Mouse (Mus musculus): ENCODE measurements around the gene 9130023H24Rik. TPM values are rescaled to one million over a fixed set of nuclear protein-coding genes. Genes with fewer than 3 reads are reported as not detected.

Gene 9130023H24Rik
- 1 to 10 TPM; 4.0 to 5.8 TPM for polyA plus RNA-seq (2017; shearing (Covaris generic))

DNA sequence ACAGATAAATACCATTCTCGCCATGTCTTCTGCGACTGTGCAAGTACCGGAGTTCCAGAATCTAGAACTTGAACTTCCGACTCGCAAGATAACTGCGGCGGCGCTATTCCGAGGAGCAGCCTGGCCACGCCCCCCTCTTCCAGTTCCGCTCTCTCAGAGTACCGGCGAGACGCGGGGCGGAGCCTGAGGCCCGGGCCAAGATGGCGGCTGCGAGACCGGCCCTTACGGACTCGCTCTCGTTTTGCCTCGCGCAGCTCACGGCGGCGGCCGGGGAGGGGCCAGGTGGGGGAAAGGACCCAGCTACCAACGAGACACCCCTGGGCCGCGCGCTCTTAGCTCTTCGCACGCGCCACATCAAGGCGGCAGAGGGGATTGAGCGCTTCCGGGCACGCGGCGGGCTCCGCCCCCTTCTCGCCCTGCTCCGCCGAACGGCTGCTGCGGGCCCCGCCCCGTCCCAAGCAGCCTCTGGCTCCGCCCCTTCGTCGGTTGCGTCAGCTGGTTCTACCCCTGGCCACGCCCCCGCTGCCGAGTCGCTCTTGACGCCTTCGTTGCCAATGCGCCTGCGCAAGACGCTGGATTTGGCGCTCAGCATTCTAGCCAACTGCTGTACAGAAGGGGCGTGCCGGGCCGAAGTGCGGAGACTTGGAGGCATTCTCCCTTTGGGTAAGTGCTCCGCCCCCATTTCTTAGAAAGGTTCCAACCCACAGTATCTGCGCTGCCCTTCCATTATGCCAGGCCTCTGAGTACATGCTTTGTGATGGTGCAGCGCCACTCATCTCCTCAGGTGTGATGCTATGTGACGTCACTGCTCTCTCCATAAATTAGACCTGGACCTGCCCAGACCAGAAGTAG is at the start of gene 9130023H24Rik:
Gene 9130023H24Rik (minus strand): TSS at position 105 of the 852 bp plus-strand sequence.
- ATAC-seq = peak; percentile 77

GRCm38 (mm10) chr7:128285060-128285459 is 47.2 kb upstream of the 9130023H24Rik start:
- no peak for ATAC-seq

GRCm38 (mm10) chr7:128284047-128284446 is 46.2 kb upstream of the 9130023H24Rik start:
- no peak for ATAC-seq

DNA sequence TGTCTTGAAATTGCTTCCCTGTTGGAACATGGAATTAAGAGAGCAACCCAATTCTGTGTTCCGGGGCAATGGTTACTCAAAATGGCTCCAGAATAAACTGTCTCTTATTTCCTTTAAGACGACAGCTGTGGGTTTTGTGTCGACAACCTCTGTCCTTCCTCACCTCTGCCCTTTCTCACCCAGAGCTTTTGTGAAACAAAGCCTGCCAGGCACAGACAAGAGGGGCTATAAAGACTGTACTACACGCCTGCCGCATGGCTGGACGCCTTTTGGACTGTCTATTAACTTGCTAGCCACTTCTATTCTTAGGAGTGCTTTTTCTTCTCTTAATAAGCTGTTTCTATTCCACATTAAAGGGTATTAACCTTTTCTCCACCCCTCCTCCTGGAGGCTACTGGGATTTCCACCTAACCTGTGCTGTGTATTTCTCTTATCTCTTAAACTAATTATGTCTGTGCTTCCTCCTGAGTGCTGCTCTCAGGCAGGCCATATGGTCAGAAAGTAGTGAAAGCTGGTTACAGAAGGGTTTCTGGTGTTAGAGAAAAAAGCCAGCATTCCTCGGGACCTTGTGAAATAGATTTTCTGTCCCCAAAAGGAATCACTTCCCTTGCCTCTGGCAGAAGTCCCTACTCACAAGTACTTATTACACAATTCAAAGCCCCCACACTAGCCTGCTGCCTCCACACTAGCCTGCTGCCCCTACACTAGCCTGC is 44.9 kb upstream of the 9130023H24Rik start:
- ATAC-seq = no peak

GRCm38 (mm10) chr7:128281765-128282164 is 43.9 kb upstream of the 9130023H24Rik start:
- ATAC-seq = no peak

GRCm38 (mm10) chr7:128279750-128280149 is 41.9 kb upstream of the 9130023H24Rik start:
- ATAC-seq = no peak

- ATAC-seq = no peak
These were observed 38.2 kb upstream of the 9130023H24Rik start for GRCm38 (mm10) chr7:128276051-128276450.

GRCm38 (mm10) chr7:128271496-128271895 is 33.7 kb upstream of the 9130023H24Rik start:
- ATAC-seq = no peak

GRCm38 (mm10) chr7:128270431-128270850 is 32.6 kb upstream of the 9130023H24Rik start:
- ATAC-seq = no peak

GRCm38 (mm10) chr7:128267813-128268212 is 30.0 kb upstream of the 9130023H24Rik start:
- ATAC-seq = no peak

DNA sequence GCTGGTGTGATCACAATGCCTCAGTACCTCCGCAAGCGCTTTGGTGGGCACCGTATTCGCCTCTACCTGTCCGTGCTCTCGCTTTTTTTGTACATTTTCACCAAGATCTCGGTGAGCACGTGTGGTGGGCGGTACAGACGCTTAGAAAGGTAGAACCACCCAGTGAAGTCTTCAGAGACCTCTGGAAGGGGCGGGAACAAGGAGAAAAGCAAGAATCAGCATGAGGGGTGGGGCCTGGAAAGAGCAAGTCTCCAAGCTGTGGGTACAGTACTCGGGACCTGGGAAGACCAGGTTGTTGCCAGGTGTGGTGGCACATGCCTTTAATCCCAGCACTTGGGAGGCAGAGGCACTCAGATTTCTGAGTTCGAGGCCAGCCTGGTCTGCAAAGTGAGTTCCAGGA is 29.6 kb upstream of the 9130023H24Rik start:
- ATAC-seq = no peak

GRCm38 (mm10) chr7:128266056-128266455 is 28.2 kb upstream of the 9130023H24Rik start:
- ATAC-seq = no peak

DNA sequence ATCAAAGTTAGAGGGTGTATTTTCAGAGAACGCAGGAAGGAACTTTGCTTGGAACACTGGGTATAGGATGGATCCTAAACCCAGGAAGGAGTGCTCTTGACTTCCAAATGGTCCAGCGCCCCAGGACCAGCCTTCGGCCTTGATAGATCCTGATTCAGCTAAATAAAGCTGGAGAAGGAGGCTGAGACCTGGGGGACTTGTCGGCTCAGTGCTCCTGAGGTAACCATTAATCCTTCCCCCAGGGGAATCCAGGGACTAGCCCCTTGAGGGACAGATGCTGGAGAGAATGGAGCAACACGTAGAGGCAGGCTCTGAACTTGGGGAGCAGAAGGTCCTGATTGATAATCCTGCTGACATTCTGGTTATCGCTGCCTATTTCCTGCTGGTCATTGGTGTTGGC is 27.6 kb upstream of the 9130023H24Rik start, which contains the start of gene Slc5a2:
Gene Slc5a2 (plus strand): TSS at position 247 of the 400 bp plus-strand sequence.
- ATAC-seq = no peak

DNA sequence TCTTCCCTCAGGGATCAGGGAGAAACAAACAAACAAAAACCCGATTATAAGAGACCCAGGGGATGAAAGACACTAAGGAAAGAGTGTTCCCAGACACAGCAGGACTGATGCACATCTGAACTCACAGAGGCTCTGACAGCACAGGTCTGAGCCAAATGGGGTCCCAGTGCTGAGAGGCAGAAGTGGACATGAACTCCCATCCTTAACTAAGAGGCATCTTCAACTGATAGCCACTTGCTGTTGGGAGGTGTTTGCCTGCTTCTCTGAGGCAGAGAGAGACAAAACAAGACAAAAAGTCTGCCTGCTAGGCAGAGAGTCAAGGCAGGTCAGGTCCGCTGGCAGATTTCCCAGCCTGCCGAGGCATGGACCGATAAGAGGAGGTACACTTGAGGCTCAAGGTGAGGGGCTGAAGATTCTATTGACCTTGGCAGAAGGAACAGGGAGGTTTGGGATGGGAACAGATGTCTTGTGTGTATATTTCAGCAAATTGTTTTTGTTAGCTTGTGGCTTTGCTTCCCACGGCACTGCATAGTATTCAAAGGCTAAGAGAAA is 19.0 kb upstream of the 9130023H24Rik start:
- no peak for ATAC-seq

DNA sequence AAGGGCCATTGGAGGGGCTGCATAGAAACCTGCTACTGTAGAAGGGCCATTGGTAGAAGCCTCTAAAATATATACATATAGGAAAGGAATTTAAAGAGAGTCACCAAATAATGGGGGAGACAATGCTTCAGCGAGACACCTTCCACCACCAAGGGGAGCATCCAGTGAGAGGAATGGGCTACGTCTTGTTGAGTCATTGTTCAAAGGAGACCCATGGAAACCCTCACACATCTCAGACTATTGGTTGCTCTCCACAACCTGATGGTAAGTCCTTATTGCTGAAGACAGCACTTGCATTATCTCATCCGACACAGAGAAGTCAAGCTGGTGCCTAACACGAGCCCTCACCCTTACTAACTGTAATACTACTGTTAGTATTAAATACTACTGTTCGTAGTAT is 17.9 kb upstream of the 9130023H24Rik start:
- ATAC-seq = no peak

GRCm38 (mm10) chr7:128254978-128255377 is 17.1 kb upstream of the 9130023H24Rik start:
- ATAC-seq = no peak

DNA sequence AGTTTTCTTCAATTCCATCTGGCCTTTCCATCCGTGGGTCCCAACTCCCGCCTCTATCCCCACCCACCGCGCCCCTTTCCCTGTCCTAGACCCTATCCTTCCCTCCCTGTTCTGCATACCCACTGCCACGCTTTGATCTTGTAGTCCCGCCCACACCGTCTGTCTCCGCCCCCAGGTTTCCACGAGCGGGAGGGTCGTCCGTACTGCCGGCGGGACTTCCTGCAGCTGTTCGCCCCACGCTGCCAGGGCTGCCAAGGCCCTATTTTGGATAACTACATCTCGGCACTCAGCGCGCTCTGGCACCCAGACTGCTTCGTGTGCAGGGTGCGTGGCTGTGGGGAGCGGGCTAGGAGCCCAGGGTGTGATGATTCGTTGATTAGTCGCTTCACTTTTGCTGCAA is 14.8 kb upstream of the 9130023H24Rik start:
- ATAC-seq = no peak

DNA sequence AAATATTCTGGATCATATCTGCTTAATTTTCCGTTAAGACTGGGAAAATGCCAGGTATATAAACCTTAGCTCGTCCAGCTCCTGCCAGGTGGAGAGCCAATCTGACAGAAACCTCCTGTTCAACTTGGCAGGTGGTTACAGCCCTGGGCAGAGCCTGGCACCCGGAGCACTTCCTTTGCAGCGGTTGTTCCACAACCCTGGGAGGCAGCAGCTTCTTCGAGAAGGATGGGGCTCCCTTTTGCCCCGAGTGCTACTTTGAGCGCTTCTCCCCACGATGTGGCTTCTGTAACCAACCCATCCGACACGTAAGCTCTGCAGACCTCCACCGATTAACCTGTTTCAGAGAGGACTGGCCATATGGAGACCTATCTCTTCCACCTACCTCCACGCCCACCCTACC is 14.1 kb upstream of the 9130023H24Rik start:
- ATAC-seq = no peak

GRCm38 (mm10) chr7:128249998-128250397 is 12.2 kb upstream of the 9130023H24Rik start:
- ATAC-seq = no peak

- ATAC-seq = no peak
These were observed 10.5 kb upstream of the 9130023H24Rik start for GRCm38 (mm10) chr7:128248081-128249042.

- ATAC-seq = peak; percentile 46
These were observed 9.6 kb upstream of the 9130023H24Rik start for GRCm38 (mm10) chr7:128247443-128247842.
